Mouse (Mus musculus): ENCODE data around the gene Svs6. TPM values are rescaled to one million over a fixed set of nuclear protein-coding genes. Genes with fewer than 3 reads are reported as not detected.
"Not testable (repeated sequence)": the region's sequence is repeated elsewhere in the genome, so short reads cannot be mapped to it uniquely, and the experiment has no call there.

The Svs6 gene
- not detected in 2 replicates for polyA plus RNA-seq (2012; rRNA removed)

DNA sequence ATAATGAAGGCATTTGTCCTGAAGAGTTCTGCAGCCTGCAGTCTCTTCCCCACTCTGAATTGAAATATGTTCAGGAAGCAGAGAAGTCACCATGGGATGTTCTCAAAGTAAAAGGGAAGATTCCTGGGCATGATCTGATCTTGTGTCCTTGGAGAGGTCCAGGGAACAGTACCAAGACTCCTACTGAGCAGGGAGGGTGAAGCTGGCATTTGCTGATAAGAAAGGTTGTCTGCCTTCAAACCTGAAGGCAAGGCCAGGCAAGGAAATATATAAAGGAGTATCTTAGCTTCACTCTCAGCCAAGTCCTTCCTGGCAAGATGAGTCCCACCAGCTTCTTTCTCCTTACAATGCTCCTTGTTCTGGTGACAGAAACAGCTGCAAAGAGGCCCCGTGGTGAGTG, at the start of gene Svs6:
Gene Svs6 (plus strand): TSS at position 301 of the 400 bp plus-strand sequence.
- DNase-seq (ENCODE audit: extremely low spot score in 1 of 2, low spot score in 1 of 2): not testable (repeated sequence)

DNA sequence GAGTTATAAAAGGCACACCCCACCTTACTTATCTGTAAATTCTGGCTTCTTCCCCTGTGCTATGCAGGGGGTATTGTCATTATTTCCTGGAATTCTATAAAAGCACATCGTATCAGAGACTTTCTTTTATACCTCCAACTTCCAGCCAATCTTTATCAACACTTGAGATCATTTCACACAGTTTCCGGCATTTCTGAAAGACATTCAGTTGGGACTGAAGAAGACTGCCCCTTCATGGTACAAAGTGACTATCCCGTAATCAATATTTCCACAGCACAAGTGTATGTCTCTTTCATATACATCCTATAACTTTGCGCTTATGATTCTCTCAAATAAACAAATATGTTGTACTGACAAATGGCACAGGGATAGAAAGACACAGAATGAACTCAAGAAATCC, 38.2 kb upstream of the Svs6 start, which contains the start of gene Svs4:
Gene Svs4 (minus strand): TSS at position 101 of the 400 bp plus-strand sequence.
- DNase-seq (ENCODE audit: extremely low spot score in 1 of 2, low spot score in 1 of 2): no peak

DNA sequence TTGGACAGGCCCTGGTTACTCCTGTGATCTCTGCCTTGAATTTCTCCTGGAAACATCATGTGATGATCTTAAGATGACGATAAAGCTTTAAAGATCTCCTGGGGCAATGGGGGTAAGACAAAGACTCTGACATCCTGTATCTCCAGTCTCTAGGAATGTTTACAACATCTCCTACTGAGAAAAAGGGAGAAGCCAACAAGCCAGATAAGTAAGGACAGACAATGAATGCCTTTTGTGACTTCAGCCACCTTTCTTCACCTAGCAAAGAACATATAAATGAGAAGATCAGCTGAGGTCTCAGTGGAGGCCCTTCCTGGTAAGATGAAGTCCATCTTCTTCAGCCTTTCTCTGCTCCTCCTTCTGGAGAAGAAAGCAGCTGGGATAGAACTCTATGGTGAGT, 27.6 kb upstream of the Svs6 start, which contains the start of gene Svs3a:
Gene Svs3a (plus strand): TSS at position 301 of the 400 bp plus-strand sequence.
- not testable (repeated sequence) for DNase-seq (ENCODE audit: extremely low spot score in 1 of 2, low spot score in 1 of 2)

DNA sequence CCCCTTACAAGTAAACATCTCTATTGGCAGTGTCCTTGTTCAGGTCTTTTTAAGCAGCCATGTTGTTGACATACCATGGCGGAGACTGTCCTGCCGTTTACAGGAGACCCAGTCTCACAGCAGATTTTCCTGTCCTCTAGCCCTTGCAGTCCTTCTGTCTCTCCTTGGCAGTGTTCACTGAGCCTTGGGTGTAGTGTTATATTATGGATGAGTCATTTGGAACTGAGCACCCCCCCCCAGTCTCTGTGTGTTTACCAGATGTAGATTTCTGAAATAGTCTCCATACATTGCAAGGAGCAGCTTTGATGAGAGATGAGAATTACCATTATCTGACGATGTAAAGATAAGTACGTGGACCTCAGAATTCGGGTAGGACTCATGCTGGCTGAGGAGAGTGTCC, 4.0 kb upstream of the Svs6 start:
- DNase-seq (ENCODE audit: extremely low spot score in 1 of 2, low spot score in 1 of 2): peak; percentile 10 to 33

DNA sequence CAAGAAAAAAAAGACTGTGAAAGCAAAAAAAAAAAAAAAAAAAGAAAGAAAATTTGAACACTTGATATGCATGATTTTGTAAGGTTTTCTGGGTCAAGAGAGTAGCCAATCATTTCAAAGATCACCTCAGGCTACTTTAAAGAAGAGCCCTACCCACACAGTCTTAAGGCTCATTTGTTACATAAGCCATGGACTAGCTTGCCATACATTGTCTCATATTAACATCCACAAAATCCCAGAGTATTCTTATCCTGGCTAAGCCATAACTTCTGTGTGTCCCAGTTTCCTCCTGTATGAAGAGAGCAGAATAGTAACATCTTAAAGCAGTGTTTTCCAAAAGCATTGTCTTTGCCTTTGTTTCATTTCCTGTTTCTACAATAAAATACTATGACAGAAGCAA, 1.1 kb upstream of the Svs6 start:
- DNase-seq (ENCODE audit: extremely low spot score in 1 of 2, low spot score in 1 of 2): not testable (repeated sequence)

DNA sequence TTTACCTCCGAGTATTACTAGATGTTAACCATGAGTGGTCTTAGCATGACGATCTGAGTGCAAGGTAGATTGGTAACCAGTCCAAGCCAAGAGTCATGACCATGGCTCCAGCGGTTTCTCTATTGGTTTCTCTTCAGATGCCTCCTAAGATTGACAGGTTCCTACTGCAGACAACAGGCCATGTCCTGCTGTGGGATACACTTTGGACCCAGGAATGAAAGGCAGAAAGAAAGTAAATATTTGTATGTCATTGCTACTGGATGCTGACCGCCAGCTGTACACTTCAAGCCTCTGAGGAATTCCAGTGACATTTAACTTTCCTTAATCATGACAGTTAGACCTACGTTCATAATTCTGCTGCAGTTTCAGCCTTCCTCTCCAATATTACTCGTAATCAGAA, 4.4 kb downstream of the Svs6 start:
- DNase-seq (ENCODE audit: extremely low spot score in 1 of 2, low spot score in 1 of 2): no peak

DNA sequence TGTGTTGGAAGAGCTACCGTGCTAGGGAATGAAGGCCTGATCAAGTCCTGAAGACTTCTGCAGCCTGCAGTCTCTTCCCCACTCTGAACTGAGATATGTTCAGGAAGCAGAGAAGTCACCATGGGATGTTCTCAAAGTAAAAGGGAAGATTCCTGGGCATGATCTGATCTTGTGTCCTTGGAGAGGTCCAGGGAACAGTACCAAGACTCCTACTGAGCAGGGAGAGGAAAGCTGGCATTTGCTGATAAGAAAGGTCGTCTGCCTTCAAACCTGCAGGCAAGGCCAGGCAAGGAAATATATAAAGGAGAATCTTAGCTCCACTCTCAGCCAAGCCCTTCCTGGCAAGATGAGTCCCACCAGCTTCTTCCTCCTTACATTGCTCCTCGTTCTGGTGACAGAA, 15.9 kb downstream of the Svs6 start, which contains the start of gene Svs5:
Gene Svs5 (plus strand): TSS at position 301 of the 400 bp plus-strand sequence.
- DNase-seq (ENCODE audit: extremely low spot score in 1 of 2, low spot score in 1 of 2): not testable (repeated sequence)

DNA sequence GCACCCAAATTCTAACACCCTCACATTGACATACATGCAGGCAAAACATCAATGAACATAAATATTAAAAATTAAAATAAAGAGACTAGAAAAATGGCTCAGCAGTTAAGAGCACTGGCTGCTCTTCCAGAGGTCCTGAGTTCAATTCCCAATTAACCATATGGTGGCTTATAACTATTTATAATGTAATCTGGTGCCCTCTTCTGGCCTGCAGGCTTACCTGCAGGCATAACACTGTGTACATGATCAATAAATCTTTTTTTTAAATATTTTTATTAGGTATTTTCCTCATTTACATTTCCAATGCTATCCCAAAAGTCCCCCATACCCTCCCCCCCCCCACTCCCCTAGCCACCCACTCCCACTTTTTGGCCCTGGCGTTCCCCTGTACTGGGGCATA, 27.2 kb downstream of the Svs6 start:
- not testable (repeated sequence) for DNase-seq (ENCODE audit: extremely low spot score in 1 of 2, low spot score in 1 of 2)

DNA sequence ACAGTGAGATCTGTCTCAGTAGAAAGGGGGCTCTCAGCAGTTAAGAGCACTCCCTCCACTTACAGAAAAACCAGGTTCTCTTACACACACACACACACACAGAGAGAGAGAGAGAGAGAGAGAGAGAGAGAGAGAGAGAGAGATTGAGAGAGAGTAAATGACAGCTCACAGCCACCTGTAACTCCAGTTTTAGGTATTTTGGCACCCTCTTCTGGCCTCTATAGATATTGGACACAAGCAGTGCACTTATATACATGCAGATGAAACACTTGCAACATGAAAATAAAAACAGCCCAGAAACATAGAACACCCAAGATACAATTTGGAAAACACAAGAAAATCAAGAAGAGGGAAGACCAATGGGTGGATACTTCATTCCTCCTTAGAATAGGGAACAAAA, 31.1 kb downstream of the Svs6 start:
- DNase-seq (ENCODE audit: extremely low spot score in 1 of 2, low spot score in 1 of 2): not testable (repeated sequence)

DNA sequence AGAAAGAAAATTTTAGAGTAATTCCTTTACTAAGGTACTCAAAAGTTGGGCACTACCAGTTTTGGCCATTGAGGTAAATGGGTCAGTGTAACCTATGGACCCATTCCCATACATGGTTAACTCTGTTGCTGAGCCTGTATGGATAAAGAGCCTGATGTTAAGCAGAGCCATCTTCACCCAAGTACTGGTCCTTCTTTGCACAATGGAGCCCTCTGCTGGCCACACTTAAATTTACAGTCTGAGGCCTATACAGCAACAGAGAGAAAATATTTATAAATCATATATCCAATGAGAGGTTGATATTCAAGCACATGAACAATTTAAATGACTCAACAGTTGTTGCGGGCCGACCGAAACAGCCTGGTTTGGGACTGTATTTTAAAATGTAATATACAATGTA, 32.4 kb downstream of the Svs6 start:
- peak in 1 of 2 experiments; percentile 20 for DNase-seq (ENCODE audit: extremely low spot score in 1 of 2, low spot score in 1 of 2)

DNA sequence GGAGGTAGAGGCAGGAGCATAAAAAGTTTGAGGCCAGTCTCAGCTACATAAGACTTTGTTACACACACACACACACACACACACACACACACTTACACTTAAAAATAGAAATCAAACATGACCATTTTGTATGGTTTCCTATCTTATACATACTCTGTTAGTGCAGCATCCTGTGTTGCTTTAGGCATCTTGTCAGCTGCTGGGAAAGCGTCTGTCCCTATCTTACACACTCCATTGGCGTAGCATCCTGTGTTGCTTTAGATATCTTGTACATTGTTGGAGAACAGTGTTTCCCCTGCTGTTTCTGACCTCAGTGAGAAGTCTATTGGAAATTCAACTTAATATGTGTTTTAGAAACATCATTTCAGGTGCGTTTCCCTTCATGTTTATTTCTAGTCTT, 36.1 kb downstream of the Svs6 start:
- no peak for DNase-seq (ENCODE audit: extremely low spot score in 1 of 2, low spot score in 1 of 2)

DNA sequence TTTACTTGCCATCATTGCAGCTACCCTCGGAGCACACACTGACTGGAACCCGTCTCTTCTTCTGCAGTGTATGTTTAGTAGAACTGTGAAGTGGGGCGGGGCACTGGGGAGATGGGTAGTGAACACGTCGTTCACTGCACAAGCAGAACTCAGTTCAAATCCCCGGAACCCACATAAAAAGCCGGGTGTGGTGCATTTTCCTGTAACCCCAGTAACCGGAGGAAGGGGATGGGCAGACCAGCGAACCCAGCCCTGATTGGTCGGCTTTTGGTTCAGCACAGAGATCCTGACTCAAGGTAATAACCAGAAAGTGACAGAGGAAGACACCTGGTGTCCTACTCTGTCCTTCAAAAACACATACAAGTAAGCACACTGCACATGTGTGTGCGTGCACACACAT, 36.8 kb downstream of the Svs6 start:
- DNase-seq (ENCODE audit: extremely low spot score in 1 of 2, low spot score in 1 of 2): no peak

DNA sequence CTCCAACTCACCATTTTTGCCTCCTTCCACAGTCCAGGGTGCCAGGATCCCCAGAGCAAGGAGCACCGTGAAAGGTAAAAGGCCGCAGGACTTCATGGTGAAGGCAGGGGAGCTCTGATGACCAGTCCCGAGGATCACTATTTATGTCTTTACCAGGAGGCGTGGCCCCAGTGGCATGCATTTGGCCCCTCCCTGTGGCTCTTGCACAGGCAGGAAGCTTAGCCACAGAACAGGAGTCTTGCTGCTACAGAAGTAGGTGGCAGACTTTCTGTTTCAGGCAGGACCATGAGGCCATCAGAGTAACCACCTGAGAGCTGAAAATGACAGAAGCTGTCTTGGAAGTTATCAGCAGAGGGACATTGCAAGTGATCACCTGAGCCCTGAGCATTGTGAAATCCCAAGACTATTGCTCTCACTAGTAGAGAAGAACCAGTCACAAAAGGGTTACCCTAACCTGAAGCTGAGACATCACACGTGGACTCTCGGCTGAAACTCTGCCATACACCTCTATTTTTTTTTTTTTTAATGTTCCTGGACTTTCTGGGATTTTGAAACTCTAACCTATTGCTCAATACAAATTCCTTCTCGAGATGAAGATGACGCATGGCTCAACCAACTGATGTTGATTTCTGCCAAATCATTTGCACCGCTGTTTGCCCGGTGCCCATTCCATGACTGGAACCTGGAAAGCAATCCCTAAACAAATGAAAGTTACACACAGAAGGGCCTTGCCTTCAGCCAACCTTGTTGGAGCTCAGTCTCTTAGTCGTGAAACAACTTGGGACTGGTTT, 39.8 kb downstream of the Svs6 start:
- no peak for DNase-seq (ENCODE audit: extremely low spot score in 1 of 2, low spot score in 1 of 2)

DNA sequence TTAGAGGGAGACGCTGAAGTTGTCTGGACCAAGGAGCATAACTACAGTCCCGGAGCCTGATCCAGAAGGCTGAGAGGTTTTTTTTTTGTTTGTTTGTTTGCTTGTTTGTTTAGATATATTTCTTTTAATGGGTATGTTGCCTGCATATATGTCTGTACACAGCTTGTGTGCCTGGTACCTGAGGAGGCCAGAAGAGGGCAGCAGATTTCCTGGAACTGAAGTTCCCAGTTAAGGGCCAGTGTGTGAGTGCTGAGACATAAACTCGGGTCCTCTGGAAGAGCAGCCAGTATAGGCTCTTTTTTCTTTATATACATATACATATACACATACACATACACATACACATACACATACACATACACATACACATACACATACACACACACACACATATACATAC, 41.8 kb downstream of the Svs6 start:
- no peak for DNase-seq (ENCODE audit: extremely low spot score in 1 of 2, low spot score in 1 of 2)

DNA sequence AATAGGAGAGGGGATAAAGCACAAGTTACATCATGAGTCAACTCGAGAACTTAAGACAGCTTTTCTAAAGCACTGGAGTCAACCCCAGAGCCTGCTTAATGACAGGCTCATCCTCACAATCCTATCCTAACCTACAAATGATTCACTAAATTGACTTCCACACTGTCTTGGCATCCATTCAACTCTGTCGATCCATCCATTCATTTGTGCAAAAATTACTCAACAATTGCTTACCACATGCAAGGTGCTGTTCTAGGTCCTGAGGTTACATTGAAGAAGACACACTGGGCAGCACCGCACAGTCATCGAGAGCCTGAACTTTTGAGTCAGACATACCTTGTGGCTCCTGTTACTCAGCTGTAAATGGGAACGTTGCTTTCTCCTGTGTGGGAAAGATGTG, 42.5 kb downstream of the Svs6 start:
- DNase-seq (ENCODE audit: extremely low spot score in 1 of 2, low spot score in 1 of 2): no peak

DNA sequence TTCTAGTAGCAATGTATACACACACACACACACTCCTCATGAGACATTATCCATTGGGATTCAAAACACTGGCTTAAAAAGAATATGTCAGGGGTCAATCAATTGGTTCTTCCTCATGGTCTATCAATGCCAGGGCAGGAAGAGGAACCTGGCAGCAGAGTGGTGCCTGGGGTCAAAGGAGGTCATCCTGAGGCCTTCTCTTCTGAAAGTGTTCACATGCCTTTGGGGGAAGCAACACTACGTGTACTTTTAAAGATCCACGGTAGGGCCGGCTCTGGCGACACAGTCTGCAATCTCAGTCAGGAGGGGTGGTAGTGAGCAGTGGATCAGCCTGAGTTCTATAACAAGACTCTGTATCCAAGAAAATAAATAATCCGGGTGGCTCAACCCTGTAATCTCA, 43.1 kb downstream of the Svs6 start:
- DNase-seq (ENCODE audit: extremely low spot score in 1 of 2, low spot score in 1 of 2): no peak

DNA sequence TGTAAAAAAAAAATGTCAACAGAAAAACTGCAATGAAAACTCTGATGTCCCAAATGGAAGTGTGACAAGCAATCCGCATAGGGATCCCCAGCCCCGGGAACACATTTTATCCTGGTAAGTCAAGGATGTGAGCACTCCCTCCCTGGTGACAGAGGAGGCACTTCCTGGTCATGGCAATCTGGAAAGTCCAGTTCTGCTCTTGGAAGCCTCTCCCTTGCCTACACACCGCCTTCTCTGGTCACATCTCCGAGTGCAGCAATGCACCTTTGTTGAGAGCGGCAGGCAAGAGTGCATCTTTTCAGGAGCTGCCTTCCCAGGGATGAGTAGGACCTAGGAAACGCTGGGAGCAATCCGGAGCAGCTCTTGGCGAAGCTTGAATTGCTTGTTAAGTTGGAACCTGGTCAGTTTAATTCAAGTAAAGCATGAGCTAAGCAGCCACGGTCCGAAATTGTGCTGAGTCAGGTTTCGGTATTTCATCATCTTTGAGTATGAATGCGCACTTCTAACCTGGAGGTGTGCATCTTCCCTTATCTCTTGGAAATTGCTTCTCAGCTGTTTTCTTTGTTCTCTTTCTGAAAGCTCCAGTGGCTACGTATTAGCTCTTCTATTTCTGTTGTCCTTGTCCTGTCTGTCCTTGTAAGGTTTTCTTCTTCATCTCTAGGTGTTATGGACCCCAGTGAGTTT, 44.6 kb downstream of the Svs6 start:
- DNase-seq (ENCODE audit: extremely low spot score in 1 of 2, low spot score in 1 of 2): no peak

DNA sequence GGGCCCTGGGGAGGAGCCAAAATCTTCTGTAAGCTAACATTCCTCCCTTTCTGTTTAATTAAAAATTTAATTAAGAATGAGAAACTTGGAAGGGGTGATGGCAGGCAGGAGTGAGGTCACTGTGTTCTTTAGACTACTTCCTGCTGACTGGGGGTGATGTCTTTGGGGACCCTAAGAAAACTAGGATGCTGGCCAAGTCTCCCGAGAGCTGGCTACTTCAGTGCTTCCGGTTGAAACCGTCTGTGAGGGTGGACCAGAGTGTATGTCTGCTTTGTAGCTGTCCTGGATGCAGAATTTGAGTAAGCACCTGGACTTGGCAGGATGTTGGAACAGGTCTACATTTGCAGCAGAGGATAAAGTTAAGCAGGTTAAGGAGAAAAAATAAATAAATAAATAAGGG, 50.4 kb downstream of the Svs6 start:
- no peak for DNase-seq (ENCODE audit: extremely low spot score in 1 of 2, low spot score in 1 of 2)

All from frontal cortex, adult 2 months (tissue).